Mouse (Mus musculus): Measurements from ENCODE around the gene Tmem79.
"Not testable (repeated sequence)": the region's sequence is repeated elsewhere in the genome, so short reads cannot be mapped to it uniquely, and the experiment has no call there.

The Tmem79 gene

GRCm38 (mm10) chr3:88285565-88285895 lies 50.4 kb downstream of the Tmem79 start:
- not testable (repeated sequence) for ATAC-seq (ENCODE audit: low TSS enrichment)

GRCm38 (mm10) chr3:88284815-88285564 lies 51.0 kb downstream of the Tmem79 start:
- ATAC-seq (ENCODE audit: low TSS enrichment): not testable (repeated sequence)

- ATAC-seq (ENCODE audit: low TSS enrichment): not testable (repeated sequence)
Measured at GRCm38 (mm10) chr3:88281141-88281916, 54.6 kb downstream of the Tmem79 start.

- ATAC-seq (ENCODE audit: low TSS enrichment): no peak
Measured at GRCm38 (mm10) chr3:88280035-88280434, 55.9 kb downstream of the Tmem79 start.
